Mouse (Mus musculus) thymus, postnatal 4 days (tissue): ENCODE results near the gene Disc1.

Experiments
- DNase-seq: peaks from one replicate; pipeline ENCODE4 v3.0.0; 2021

The Disc1 gene

GRCm38 (mm10) chr8:125226989-125227624 is 173.1 kb downstream of the Disc1 start:
- peak; percentile 36 for DNase-seq

DNA sequence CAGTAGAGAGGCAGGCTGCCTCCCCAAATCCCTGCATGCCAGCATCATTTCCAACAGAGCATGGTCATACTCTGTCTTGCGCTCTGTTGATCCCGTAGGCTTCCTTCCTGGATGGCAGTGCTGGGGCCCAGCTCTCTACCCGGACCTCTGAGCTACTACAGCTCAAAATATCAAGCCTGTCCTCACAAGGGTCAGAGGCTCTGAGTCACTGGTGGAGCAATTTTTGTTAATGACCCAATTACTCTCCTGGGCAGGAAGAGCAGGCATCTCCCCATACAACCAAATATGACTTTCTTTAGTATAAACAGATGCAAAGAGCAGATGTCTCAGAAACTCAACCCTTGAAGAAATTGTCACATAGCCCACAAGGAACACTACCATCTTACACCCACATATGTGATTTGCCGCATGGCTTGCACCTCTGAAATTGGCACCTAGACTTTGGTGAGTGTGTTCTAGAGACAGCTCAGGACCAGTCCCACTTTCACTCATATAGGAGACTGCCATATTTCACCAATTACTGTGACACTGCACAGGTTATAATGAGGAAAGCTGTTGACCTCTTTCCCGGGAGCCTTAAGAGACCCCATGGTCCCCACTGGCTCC is 176.6 kb downstream of the Disc1 start:
- DNase-seq, result no peak

GRCm38 (mm10) chr8:125232724-125233123 is 178.7 kb downstream of the Disc1 start:
- DNase-seq, result peak; percentile 67

DNA sequence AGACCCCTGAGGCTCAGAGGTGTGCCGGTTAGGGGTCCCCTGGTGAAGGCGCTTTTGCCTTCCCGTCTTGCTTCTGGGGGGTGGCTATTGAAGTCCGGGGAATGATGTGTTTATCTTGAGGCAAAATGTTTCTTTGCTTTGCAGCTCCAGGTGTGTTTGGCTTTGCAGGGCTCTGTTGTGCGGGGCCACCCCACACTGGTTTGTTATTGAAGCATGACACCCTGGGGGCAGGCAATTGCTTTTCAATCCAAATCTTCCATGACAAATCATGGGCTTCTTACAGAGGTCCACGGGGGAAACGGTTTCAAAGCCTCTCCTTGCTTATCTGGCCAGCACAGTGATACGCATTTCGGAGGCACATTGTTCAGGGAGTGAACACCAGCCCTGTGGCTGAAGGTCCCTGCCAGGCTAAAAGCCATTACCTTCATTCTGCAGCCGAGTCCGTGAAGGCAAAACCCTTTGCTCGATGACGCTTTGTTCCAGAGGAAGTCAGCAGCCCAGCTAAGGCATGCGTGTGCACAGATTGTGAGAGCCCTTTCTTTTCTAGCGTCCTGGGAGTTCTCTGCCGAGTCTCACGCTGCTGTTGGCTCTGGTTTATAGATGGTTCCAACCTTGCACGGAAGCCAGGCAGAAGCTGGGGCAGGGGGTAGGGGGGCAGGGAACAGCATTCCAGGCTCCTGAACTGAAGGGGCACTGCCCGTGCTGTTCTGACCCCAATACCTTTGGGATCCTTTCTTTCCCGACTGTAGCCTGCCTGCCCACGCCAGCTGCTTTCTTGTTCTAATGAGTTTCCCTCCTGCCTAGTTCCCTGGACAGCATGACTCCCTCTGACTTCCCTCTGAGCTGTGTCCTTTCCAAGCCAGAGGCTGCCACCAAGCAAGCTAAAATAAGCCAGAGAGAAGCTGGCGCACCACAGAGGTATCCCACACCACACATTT is 182.2 kb downstream of the Disc1 start:
- DNase-seq, result no peak

GRCm38 (mm10) chr8:125240763-125241162 is 186.8 kb downstream of the Disc1 start:
- DNase-seq, result no peak

DNA sequence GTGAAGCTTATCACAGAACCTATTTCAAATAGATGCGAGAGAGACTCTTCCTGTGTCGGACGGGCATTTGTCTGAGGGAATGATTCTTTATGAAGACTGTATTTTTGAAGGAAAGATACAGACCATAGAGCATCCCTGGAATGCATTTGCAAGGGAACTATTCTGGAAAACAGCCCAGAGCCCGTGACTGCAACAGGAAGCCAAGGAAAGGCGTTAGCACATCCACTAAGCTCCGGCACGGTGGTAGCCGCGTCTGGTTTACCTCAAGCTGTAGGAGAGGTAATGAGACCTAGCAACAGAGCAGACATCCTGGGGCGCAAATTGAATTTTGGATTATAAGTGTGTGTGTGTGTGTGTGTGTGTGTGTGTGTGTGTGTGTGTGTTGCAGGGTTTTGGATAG is 188.4 kb downstream of the Disc1 start:
- no peak for DNase-seq

DNA sequence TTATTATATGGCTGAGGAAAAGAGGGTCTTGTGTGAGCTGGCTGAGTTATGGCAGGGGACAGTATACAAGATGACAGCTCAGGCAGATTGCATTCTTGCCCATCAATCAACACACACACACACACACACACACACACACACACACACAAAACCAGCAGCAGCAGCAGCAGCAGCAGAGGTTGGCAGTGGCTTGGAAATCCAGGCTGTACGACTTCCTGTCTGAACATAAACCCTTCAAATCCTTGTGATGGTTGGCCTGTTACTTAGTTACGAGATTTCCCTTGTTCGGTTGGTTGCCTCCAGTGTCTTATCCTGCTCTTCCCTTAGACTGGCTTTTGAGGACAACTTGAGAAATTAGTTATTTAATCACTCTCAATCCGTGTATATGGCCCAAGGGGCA is 188.9 kb downstream of the Disc1 start:
- no peak for DNase-seq

GRCm38 (mm10) chr8:125246737-125247292 is 192.8 kb downstream of the Disc1 start:
- no peak for DNase-seq

- DNase-seq, result no peak
Observed at GRCm38 (mm10) chr8:125247349-125247748, 193.4 kb downstream of the Disc1 start.

- no peak for DNase-seq
Observed at GRCm38 (mm10) chr8:125252946-125253345, 199.0 kb downstream of the Disc1 start.

- DNase-seq, result peak; percentile 51
Observed at GRCm38 (mm10) chr8:125253505-125254180, 199.6 kb downstream of the Disc1 start.

- DNase-seq, result peak; percentile 83
Observed at GRCm38 (mm10) chr8:125254188-125255005, 200.4 kb downstream of the Disc1 start.

- no peak for DNase-seq
Observed at GRCm38 (mm10) chr8:125255006-125255685, 201.2 kb downstream of the Disc1 start.

- DNase-seq, result no peak
Observed at GRCm38 (mm10) chr8:125257660-125258059, 203.7 kb downstream of the Disc1 start.

- DNase-seq, result no peak
Observed at GRCm38 (mm10) chr8:125258806-125259500, 205.0 kb downstream of the Disc1 start.

GRCm38 (mm10) chr8:125268181-125268705 is 214.2 kb downstream of the Disc1 start:
- DNase-seq, result no peak

- no peak for DNase-seq
Observed at GRCm38 (mm10) chr8:125270292-125270691, 216.3 kb downstream of the Disc1 start.

- no peak for DNase-seq
Observed at GRCm38 (mm10) chr8:125271357-125271756, 217.4 kb downstream of the Disc1 start.

DNA sequence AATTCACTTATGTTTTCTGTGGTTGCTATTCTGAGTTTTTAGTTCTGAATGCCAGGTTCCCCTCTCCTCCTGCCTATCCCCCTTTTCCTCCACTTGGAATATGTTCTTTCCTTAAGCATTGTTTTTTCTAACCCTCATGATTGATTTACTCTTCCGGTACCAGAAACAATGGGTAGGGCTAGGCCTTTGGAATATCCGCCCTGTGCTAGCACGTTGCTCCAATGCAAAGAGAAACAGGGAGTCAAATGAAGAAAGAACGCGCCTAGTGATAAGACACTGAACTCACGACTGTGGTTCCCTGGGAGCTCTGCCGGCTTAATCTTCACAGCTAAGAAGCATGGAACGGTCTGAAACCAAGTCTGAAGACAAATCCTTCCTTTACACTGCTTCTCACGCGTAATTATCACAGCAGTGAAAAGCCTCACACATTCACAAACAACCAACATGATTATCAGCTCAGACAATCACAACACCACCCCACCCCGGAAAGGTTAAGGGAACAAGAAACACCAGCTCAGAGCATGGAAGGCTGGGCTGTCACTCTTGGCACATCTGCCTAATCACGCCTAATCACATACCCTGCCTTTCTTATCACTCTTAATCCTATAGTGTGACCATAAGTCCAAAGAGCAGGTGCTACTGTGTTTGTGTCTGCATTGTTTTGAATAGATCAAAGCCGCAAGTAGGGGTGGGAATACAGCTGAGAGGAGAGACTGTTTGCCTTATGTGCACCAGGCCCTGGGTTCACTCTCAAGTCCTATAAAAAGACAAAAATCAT is 218.3 kb downstream of the Disc1 start:
- DNase-seq, result no peak
